Mouse (Mus musculus) thymus, adult 2 months (tissue): ENCODE measurements around the gene Abhd6. TPM values are rescaled to one million over a fixed set of nuclear protein-coding genes. Genes with fewer than 3 reads are reported as not detected.

Experiments
- DNase-seq: peaks from one replicate; pipeline ENCODE4 v3.0.0; 2021
- H3K27ac ChIP-seq: fragments of 200-500 bp; 2 replicates; pipeline ENCODE4 v1.5.1; 2012; ENCODE audit warnings: low read length, control low read depth; ENCODE audit not compliant: control insufficient read depth, insufficient read depth
- H3K27me3 ChIP-seq: fragments of 200-500 bp; 2 replicates; pipeline ENCODE4 v1.6.1; 2012; ENCODE audit warnings: mild to moderate bottlenecking, low read length, moderate library complexity, mixed read lengths; ENCODE audit not compliant: control insufficient read depth, insufficient read depth
- H3K36me3 ChIP-seq: fragments of 200-500 bp; 2 replicates; pipeline ENCODE4 v1.6.1; 2012; ENCODE audit warnings: mild to moderate bottlenecking, low read length, moderate library complexity; ENCODE audit not compliant: control insufficient read depth, insufficient read depth
- H3K4me1 ChIP-seq: fragments of 200-500 bp; replicated peaks from 2 replicates; pipeline ENCODE4 v1.6.1; 2012; ENCODE audit warnings: low read length; ENCODE audit not compliant: control insufficient read depth, insufficient read depth
- H3K4me3 ChIP-seq: fragments of 200-500 bp; 2 replicates; pipeline ENCODE4 v1.5.1; 2012; ENCODE audit warnings: mild to moderate bottlenecking, low read length, control low read depth, moderate library complexity; ENCODE audit not compliant: control insufficient read depth, insufficient read depth
- CTCF ChIP-seq: fragments of 200-500 bp; IDR thresholded peaks from 2 replicates; pipeline ENCODE4 v1.5.1; 2012; ENCODE audit warnings: mild to moderate bottlenecking, control low read depth, low read length, moderate library complexity, borderline replicate concordance; ENCODE audit not compliant: control insufficient read depth, poor library complexity, insufficient read depth; ENCODE audit errors: extremely low read depth
- POLR2A ChIP-seq: fragments of 200-500 bp; IDR thresholded peaks from 2 replicates; pipeline ENCODE4 v1.6.1; 2012; ENCODE audit warnings: mild to moderate bottlenecking, low read length, control low read depth, moderate library complexity; ENCODE audit not compliant: control insufficient read depth, poor library complexity, insufficient read depth; ENCODE audit errors: extremely low read depth
- WGBS: fragments of 180-500 bp; shearing (Covaris S2); methylation state at CpG from one replicate; pipeline ENCODE4 v1.1.7; 2018; 5-methylcytosine and 5-hydroxymethylcytosine counted together
- polyA plus RNA-seq: library from polyadenylated mRNA; depleted of rRNA; stranded (reverse); fragments of >200 nt; gene quantifications from 2 replicates; pipeline ENCODE4 v1.2.3, GENCODE M21; 2012

Gene Abhd6
- polyA plus RNA-seq, 1 experiment: 18.1 TPM

DNA sequence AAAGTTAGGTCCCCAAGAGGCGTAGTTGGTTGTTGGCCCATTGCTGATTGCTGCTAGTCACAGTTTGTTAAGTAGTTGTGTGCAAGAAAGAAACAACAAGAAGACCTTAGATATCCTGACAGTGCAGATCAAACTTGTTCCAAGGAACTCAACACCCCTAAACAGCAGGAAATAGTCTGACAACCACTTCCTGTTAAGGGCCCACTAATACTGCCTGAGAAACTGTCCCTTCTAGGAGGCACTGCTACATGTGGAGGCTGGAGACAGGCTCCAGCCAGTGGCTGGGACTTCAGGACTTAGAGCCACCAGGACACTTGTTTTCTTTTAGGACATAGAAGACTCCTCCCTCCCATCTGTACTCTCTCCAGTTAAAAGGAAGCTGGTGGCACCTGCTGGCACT, 25.2 kb upstream of the Abhd6 start:
- H3K27ac ChIP-seq: no peak overlapping the region
- TF ChIP-seq POLR2A (no peak), CTCF (no peak)
- no peaks in the 10 kb centered on the region for H3K27me3 ChIP-seq
- WGBS: 97% methylated on average over 1 of the region's 1 CpGs
- no peaks in the 10 kb centered on the region for H3K36me3 ChIP-seq
- no peaks in the 10 kb centered on the region for H3K4me1 ChIP-seq
- DNase-seq: no peak
- H3K4me3 ChIP-seq: no peak overlapping the region

DNA sequence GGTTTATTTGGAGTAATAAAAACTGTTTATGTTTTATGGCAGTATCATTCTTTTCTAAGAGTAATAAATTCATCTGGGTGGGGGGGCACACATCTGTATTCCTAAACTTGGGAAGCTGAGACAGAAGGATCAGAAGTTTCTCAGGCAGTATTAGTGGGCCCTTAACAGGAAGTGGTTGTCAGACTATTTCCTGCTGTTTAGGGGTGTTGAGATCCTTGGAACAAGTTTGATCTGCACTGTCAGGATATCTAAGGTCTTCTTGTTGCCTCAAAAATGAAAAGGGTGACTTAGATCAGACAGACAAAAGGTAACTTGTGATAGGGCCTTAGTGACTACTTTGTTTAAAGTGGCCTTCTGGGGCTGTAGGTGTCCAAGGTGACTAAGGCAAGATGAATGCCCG, 24.5 kb upstream of the Abhd6 start:
- WGBS: 83% methylated on average over 1 of the region's 1 CpGs
- Histone ChIP-seq H3K36me3 (no peaks in the 10 kb centered on the region), H3K27me3 (no peaks in the 10 kb centered on the region), H3K27ac (no peak overlapping the region), H3K4me1 (no peaks in the 10 kb centered on the region), H3K4me3 (no peak overlapping the region)
- TF ChIP-seq CTCF (no peak), POLR2A (no peak)
- DNase-seq: no peak

DNA sequence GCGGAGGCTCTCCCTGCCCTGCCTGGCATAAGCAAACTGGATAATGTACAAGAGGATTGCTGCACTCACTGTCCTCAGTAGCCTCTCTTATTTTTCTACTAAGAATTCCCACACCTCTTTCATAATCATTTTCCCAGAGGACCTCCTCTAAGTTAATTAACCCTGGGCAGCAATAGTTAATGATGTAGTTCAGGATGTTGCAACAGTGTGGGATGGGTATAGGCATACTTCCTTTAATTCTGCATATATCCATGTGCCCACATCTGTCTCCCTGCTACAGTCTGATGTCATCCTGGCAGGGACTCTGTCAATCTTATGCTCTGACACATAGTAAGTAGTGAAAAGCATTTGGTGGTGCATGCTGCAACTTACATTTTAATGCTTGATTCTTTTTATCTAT, 21.5 kb upstream of the Abhd6 start:
- Histone ChIP-seq H3K4me1 (no peaks in the 10 kb centered on the region), H3K4me3 (no peak overlapping the region), H3K27ac (no peak overlapping the region), H3K36me3 (no peaks in the 10 kb centered on the region), H3K27me3 (no peaks in the 10 kb centered on the region)
- TF ChIP-seq POLR2A: no peak
- TF ChIP-seq CTCF: no peak
- 100% methylated on average over 1 of the region's 1 CpGs for WGBS
- no peak for DNase-seq

DNA sequence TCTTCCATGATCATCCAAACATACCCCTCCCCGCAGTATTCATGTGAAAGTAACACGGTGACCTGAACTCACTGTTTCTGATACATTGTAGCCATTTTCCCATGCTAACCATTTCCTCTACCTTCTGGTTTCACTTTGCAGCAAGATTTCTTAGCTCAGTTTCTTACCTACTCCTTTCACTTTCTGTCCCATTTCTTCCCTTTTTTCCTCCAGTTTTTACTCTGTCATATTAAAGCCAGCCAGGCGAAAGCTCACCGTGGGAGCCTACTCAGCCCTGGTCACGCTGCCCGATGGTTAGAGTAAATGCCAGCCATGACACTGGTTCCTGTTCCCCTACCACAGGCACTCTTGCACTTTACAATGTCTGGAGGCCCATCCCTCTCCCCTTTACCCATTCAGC, 15.8 kb upstream of the Abhd6 start:
- Histone ChIP-seq H3K4me1 (0 out of 2 replicates have a peak, but pooled peaks cover 3% of the 10 kb centered on the region), H3K27ac (no peak overlapping the region), H3K36me3 (no peaks in the 10 kb centered on the region), H3K27me3 (no peaks in the 10 kb centered on the region), H3K4me3 (no peak overlapping the region)
- DNase-seq: no peak
- 69% methylated on average over 6 of the region's 6 CpGs for WGBS
- no peak for TF ChIP-seq POLR2A
- TF ChIP-seq CTCF: no peak

- WGBS: 97% methylated on average over 1 of the region's 1 CpGs
- H3K27me3 ChIP-seq: no peaks in the 10 kb centered on the region
- DNase-seq: no peak
- no peak overlapping the region for H3K4me3 ChIP-seq
- H3K4me1 ChIP-seq: peaks cover 5% of the 10 kb centered on the region; the same call in 1 of the 2 replicates
- TF ChIP-seq POLR2A: no peak
- TF ChIP-seq CTCF: no peak
- H3K36me3 ChIP-seq: no peaks in the 10 kb centered on the region
- no peak overlapping the region for H3K27ac ChIP-seq
Measured at GRCm38 (mm10) chr14:7989371-7989770, 13.3 kb upstream of the Abhd6 start.

- no peak overlapping the region for H3K27ac ChIP-seq
- no peaks in the 10 kb centered on the region for H3K36me3 ChIP-seq
- H3K27me3 ChIP-seq: no peaks in the 10 kb centered on the region
- TF ChIP-seq POLR2A (no peak), CTCF (no peak)
- H3K4me1 ChIP-seq: peaks cover 6% of the 10 kb centered on the region; the same call in 1 of the 2 replicates
- no peak for DNase-seq
- 52% methylated on average over 3 of the region's 3 CpGs for WGBS
- H3K4me3 ChIP-seq: no peak overlapping the region
Measured at GRCm38 (mm10) chr14:7989961-7990360, 12.7 kb upstream of the Abhd6 start.

GRCm38 (mm10) chr14:7991108-7991776, 11.5 kb upstream of the Abhd6 start:
- no peak for DNase-seq
- H3K27ac ChIP-seq: no peak overlapping the region
- WGBS: 82% methylated on average over 5 of the region's 5 CpGs

More at GRCm38 (mm10) chr14:7991108-7991776, 11.5 kb upstream of the Abhd6 start:
- peaks cover 6% of the 10 kb centered on the region; the same call in 1 of the 2 replicates for H3K4me1 ChIP-seq
- TF ChIP-seq CTCF (no peak), POLR2A (no peak)
- H3K36me3 ChIP-seq: no peaks in the 10 kb centered on the region
- no peak overlapping the region for H3K4me3 ChIP-seq
- H3K27me3 ChIP-seq: no peaks in the 10 kb centered on the region
